14 mouse cellular contexts compared by ENCODE assay signal in genomic region chr8:88339221-88339620, GRCm38 (mm10). TPM values are rescaled to one million over a fixed set of nuclear protein-coding genes. Genes with fewer than 3 reads are reported as not detected.
DNase-seq lines count a peak whose midpoint lies in the region; ATAC-seq and TF ChIP-seq lines count a peak whose summit lies in the region.
"Had no signal": no experiment of that assay in that cellular context is flagged by ENCODE, and none has a peak within 500 bp of the region (broad histone marks: within the 10 kb centered on the region; RNA-seq: fewer than 3 reads in every experiment).

No protein-coding gene starts in this region.

- no peaks in the 10 kb centered on the region for H3K4me1 ChIP-seq in intestine, embryonic 16.5 days (ENCODE audit: control insufficient read depth, insufficient read depth, low read length)
- 0 out of 2 replicates have a peak, but pooled peaks cover 2% of the 10 kb centered on the region for H3K4me1 ChIP-seq in intestine, postnatal 0 days (replicated peaks; ENCODE audit: control insufficient read depth, insufficient read depth, low read length)
- H3K4me1 ChIP-seq in midbrain, postnatal 0 days (ENCODE audit: insufficient read depth, low read length) = no peaks in the 10 kb centered on the region
- H3K4me1 ChIP-seq in midbrain, embryonic 11.5 days (ENCODE audit: control insufficient read depth, insufficient read depth, low read length) = no peaks in the 10 kb centered on the region
- H3K4me1 ChIP-seq: forebrain, embryonic 12.5 days; limb, embryonic 12.5 days; midbrain, embryonic 10.5 days; neural tube, embryonic 12.5 days had no signal

- H3K27ac ChIP-seq in intestine, embryonic 16.5 days (ENCODE audit: low read length) = peak overlapping the region; percentile 31; the same call in 1 of the 2 replicates
- no peak overlapping the region for H3K27ac ChIP-seq in intestine, postnatal 0 days (ENCODE audit: low read depth, low read length)
- no peak overlapping the region for H3K27ac ChIP-seq in midbrain, postnatal 0 days (ENCODE audit: low read depth, low read length)
- no peak overlapping the region for H3K27ac ChIP-seq in midbrain, embryonic 11.5 days (ENCODE audit: low read depth, low read length)
- H3K27ac ChIP-seq: forebrain, embryonic 12.5 days; limb, embryonic 12.5 days; midbrain, embryonic 10.5 days; neural tube, embryonic 12.5 days had no signal

- intact Hi-C loops in left cerebral cortex, postnatal 4 days (cut with DNase I) = loop anchor here (10.0 kb wide), 1 partner anchor 194 kb away; no protein-coding TSS in a partner anchor

- H3K9ac ChIP-seq in intestine, embryonic 16.5 days (ENCODE audit: low read depth, low read length) = no peak overlapping the region
- H3K9ac ChIP-seq in intestine, postnatal 0 days (ENCODE audit: low read depth, low read length) = no peak overlapping the region
- H3K9ac ChIP-seq in midbrain, postnatal 0 days (replicated peaks; ENCODE audit: low read length, poor library complexity, severe bottlenecking) = no peak overlapping the region
- H3K9ac ChIP-seq in midbrain, embryonic 11.5 days (ENCODE audit: low read length) = no peak overlapping the region
- H3K9ac ChIP-seq: forebrain, embryonic 12.5 days; limb, embryonic 12.5 days; neural tube, embryonic 12.5 days had no signal

- no peaks in the 10 kb centered on the region for H3K27me3 ChIP-seq in intestine, embryonic 16.5 days (replicated peaks; ENCODE audit: control insufficient read depth, insufficient read depth, low read length)
- no peaks in the 10 kb centered on the region for H3K27me3 ChIP-seq in intestine, postnatal 0 days (replicated peaks; ENCODE audit: control insufficient read depth, insufficient read depth, low read length)
- H3K27me3 ChIP-seq in midbrain, postnatal 0 days (ENCODE audit: insufficient read depth, low read length) = no peaks in the 10 kb centered on the region
- H3K27me3 ChIP-seq in midbrain, embryonic 11.5 days (ENCODE audit: control insufficient read depth, insufficient read depth, low read length) = no peaks in the 10 kb centered on the region
- H3K27me3 ChIP-seq: forebrain, embryonic 12.5 days; limb, embryonic 12.5 days; neural tube, embryonic 12.5 days had no signal

- no peak overlapping the region for H3K4me3 ChIP-seq in intestine, embryonic 16.5 days (ENCODE audit: low read length)
- no peak overlapping the region for H3K4me3 ChIP-seq in intestine, postnatal 0 days (ENCODE audit: low read depth, low read length)
- H3K4me3 ChIP-seq in midbrain, postnatal 0 days (ENCODE audit: low read depth, low read length) = no peak overlapping the region
- no peak overlapping the region for H3K4me3 ChIP-seq in midbrain, embryonic 11.5 days (ENCODE audit: low read depth, low read length)
- H3K4me3 ChIP-seq: forebrain, embryonic 12.5 days; limb, embryonic 12.5 days; midbrain, embryonic 10.5 days; neural tube, embryonic 12.5 days had no signal

- no peak for DNase-seq in frontal cortex, postnatal 25 days (ENCODE audit: low spot score in 2 of 2)
- DNase-seq in midbrain, postnatal 0 days (ENCODE audit: low spot score) = peak; percentile 39
- no peak for DNase-seq in midbrain, embryonic 11.5 days (ENCODE audit: low spot score, missing footprints)
- no peak for DNase-seq in adrenal gland, postnatal 25 days
- DNase-seq in left cerebral cortex, postnatal 4 days = no peak
- DNase-seq: retina, postnatal 1 day; thymus, postnatal 14 days had no signal

- peak; percentile 65 for ATAC-seq in frontal cortex, adult (ENCODE audit: low TSS enrichment)
- ATAC-seq in intestine, embryonic 16.5 days = no peak
- ATAC-seq in intestine, postnatal 0 days = no peak
- no peak for ATAC-seq in midbrain, postnatal 0 days (ENCODE audit: low FRiP score)
- no peak for ATAC-seq in midbrain, embryonic 11.5 days (ENCODE audit: low FRiP score)

- no peak overlapping the region for H3K4me2 ChIP-seq in intestine, embryonic 16.5 days (ENCODE audit: low read depth, low read length)
- no peak overlapping the region for H3K4me2 ChIP-seq in intestine, postnatal 0 days (replicated peaks; ENCODE audit: low read depth)
- no peak overlapping the region for H3K4me2 ChIP-seq in midbrain, postnatal 0 days (ENCODE audit: low read depth, low read length, poor library complexity, severe bottlenecking)
- H3K4me2 ChIP-seq in midbrain, embryonic 11.5 days = no peak overlapping the region
- H3K4me2 ChIP-seq: forebrain, embryonic 12.5 days; limb, embryonic 12.5 days; neural tube, embryonic 12.5 days had no signal

- no peaks in the 10 kb centered on the region for H3K9me3 ChIP-seq in intestine, embryonic 16.5 days (ENCODE audit: control insufficient read depth, low read length)
- no peaks in the 10 kb centered on the region for H3K9me3 ChIP-seq in intestine, postnatal 0 days (ENCODE audit: control insufficient read depth)
- no peaks in the 10 kb centered on the region for H3K9me3 ChIP-seq in midbrain, postnatal 0 days (ENCODE audit: low read length)
- no peaks in the 10 kb centered on the region for H3K9me3 ChIP-seq in midbrain, embryonic 11.5 days (ENCODE audit: control insufficient read depth, low read length)
- H3K9me3 ChIP-seq: forebrain, embryonic 12.5 days; limb, embryonic 12.5 days; midbrain, embryonic 10.5 days; neural tube, embryonic 12.5 days had no signal

- peaks cover 10% of the 10 kb centered on the region for H3K36me3 ChIP-seq in intestine, embryonic 16.5 days (ENCODE audit: control insufficient read depth, insufficient read depth, low read length)
- peaks cover 73% of the 10 kb centered on the region for H3K36me3 ChIP-seq in intestine, postnatal 0 days (ENCODE audit: control insufficient read depth, insufficient read depth)
- peaks cover 50% of the 10 kb centered on the region for H3K36me3 ChIP-seq in midbrain, postnatal 0 days (ENCODE audit: insufficient read depth, low read length)
- H3K36me3 ChIP-seq in midbrain, embryonic 11.5 days (ENCODE audit: control insufficient read depth, insufficient read depth, low read length) = peaks cover 35% of the 10 kb centered on the region

- no peak for TF ChIP-seq CTCF in intestine, postnatal 0 days (IDR thresholded peaks at IDR 0.05; ENCODE audit: low read depth)
- TF ChIP-seq CTCF in midbrain, postnatal 0 days (IDR thresholded peaks at IDR 0.05) = no peak

- WGBS in intestine, embryonic 16.5 days = 43% methylated on average over 3 of the region's 3 CpGs
- 46% methylated on average over 3 of the region's 3 CpGs for WGBS in intestine, postnatal 0 days
- 38% methylated on average over 3 of the region's 3 CpGs for WGBS in midbrain, postnatal 0 days
- 68% methylated on average over 3 of the region's 3 CpGs for WGBS in midbrain, embryonic 11.5 days

RNA-seq across cellular contexts. Expression of gene Brd7, which starts 22.8 kb away (rescaled TPM):
- polyA plus RNA-seq in intestine, embryonic 16.5 days (2015; fragmentation: Nextera tagmentation; extraction: Ambion mirVana) = 32.9 and 38.8 TPM in 2 replicates
- 48.6 and 51.3 TPM in 2 replicates for polyA plus RNA-seq in intestine, postnatal 0 days (2015; fragmentation: Nextera tagmentation; extraction: Ambion mirVana)
- 29.7 and 35.6 TPM in 2 replicates for total RNA-seq in midbrain, postnatal 0 days (2014; rRNA removed)
- 55.0 and 60.7 TPM in 2 replicates for polyA plus RNA-seq in midbrain, postnatal 0 days (2015; fragmentation: Nextera tagmentation; extraction: Ambion mirVana)
- 85.7 and 89.2 TPM in 2 replicates for polyA plus RNA-seq in midbrain, embryonic 11.5 days (2014; fragmentation: Nextera tagmentation; extraction: Ambion mirVana)
- 90.1 and 90.3 TPM in 2 replicates for total RNA-seq in adrenal gland, postnatal 25 days (2021)
- total RNA-seq in left cerebral cortex, postnatal 4 days (2021) = 10 to 100 TPM; 63.8 to 76.9 TPM
